ENCODE assay signal across 12 mouse cellular contexts in genomic region chr12:14114730-14115129, GRCm38 (mm10). TPM values are rescaled to one million over a fixed set of nuclear protein-coding genes. Genes with fewer than 3 reads are reported as not detected.
DNase-seq lines count a peak whose midpoint lies in the region.
"Had no signal": no experiment of that assay in that cellular context is flagged by ENCODE, and none has a peak within 500 bp of the region (broad histone marks: within the 10 kb centered on the region; RNA-seq: fewer than 3 reads in every experiment).

No protein-coding gene starts in this region.

- peak; percentile 40 to 67 for DNase-seq in cerebellum, postnatal 14 days
- DNase-seq in cerebellum, adult 18-20 months = no peak
- DNase-seq in left cerebral cortex, adult 18-20 months (ENCODE audit: low spot score in 2 of 2) = peak; percentile 2 to 9
- DNase-seq in left cerebral cortex, postnatal 10 days (ENCODE audit: extremely low spot score in 1 of 2, low spot score in 2 of 2) = no peak
- DNase-seq in fat pad, adult 2 months (ENCODE audit: extremely low read depth, low read depth, low spot score) = peak; percentile 10
- DNase-seq in layer of hippocampus, postnatal 10 days (ENCODE audit: low spot score in 2 of 2) = peak; percentile 11 to 28
- no peak for DNase-seq in embryo, embryonic 10.5 days (ENCODE audit: low spot score)
- DNase-seq: heart, postnatal 14 days; kidney, adult 11 months; kidney, postnatal 14 days; thymus, postnatal 25 days had no signal

- intact Hi-C loops in left cerebral cortex, postnatal 10 days (cut with DNase I) = no loop called here

RNA-seq across cellular contexts. Expression of gene Fam84a, which starts 37.1 kb away (rescaled TPM):
- 10 to 100 TPM; 76.8 to 78.8 TPM for total RNA-seq in left cerebral cortex, adult 18-20 months (2021)
- total RNA-seq in left cerebral cortex, postnatal 10 days (2021) = 10 to 100 TPM; 41.8 to 50.6 TPM
- 10 to 100 TPM; 63.5 to 64.9 TPM for total RNA-seq in layer of hippocampus, postnatal 10 days (2021)
- total RNA-seq: megakaryocyte-erythroid progenitor cell, adult 5-6 weeks had no signal

Comparison
In these comparisons a context has a peak if more than half of its experiments do, and no peak if none do; other contexts are left out.
1. DNase-seq: peak in cerebellum, postnatal 14 days (2 of 2), left cerebral cortex, adult 18-20 months (2 of 2), fat pad, adult 2 months (single experiment) and layer of hippocampus, postnatal 10 days (2 of 2); none in cerebellum, adult 18-20 months (0 of 2), left cerebral cortex, postnatal 10 days (0 of 2) and embryo, embryonic 10.5 days (single experiment).